Mouse (Mus musculus) MEL (cell line): ENCODE measurements at regions not wholly inside any gene's neighbourhood (a gene's known extent, or its start where the extent isn't known, plus 50 kb on each side); places are given as distances from the start of the nearest gene placed in this dataset.

Experiments used
- DNase-seq: peaks from one replicate; pipeline ENCODE4 v3.0.0; 2011; ENCODE audit warnings: low read depth, low spot score
- H3K27ac ChIP-seq: 2 replicates; pipeline ENCODE4 v1.5.1; 2012; ENCODE audit warnings: low read depth, mild to moderate bottlenecking, control low read depth, low read length, moderate library complexity; ENCODE audit not compliant: control insufficient read depth
- H3K27me3 ChIP-seq, 2 experiments: fragments of 150-350 bp in 1 of 2; sonication (generic) in 1 of 2; 2 replicates each; pipeline ENCODE4 v1.6.1; 2012; ENCODE audit warnings: low read length in 2 of 2, mild to moderate bottlenecking in 2 of 2, improper control_type of control experiment in 1 of 2, moderate library complexity in 1 of 2; ENCODE audit not compliant: insufficient read depth in 2 of 2, control insufficient read depth in 1 of 2
- H3K36me3 ChIP-seq, 2 experiments: 2 replicates each; pipeline ENCODE4 v1.6.1; 2012 to 2014; ENCODE audit warnings: low read length in 2 of 2, improper control_type of control experiment in 1 of 2, inconsistent platforms in 1 of 2, mild to moderate bottlenecking in 1 of 2; ENCODE audit not compliant: insufficient read depth in 2 of 2, control insufficient read depth in 1 of 2
- H3K4me1 ChIP-seq, 2 experiments: fragments of 150-350 bp in 1 of 2; sonication (generic) in 1 of 2; 2 replicates each; pipeline ENCODE4 v1.6.1; 2012; ENCODE audit warnings: low read length in 2 of 2, improper control_type of control experiment in 1 of 2, mild to moderate bottlenecking in 1 of 2; ENCODE audit not compliant: insufficient read depth in 2 of 2, control insufficient read depth in 1 of 2
- H3K4me3 ChIP-seq, 2 experiments: fragments of 150-350 bp in 1 of 2; sonication (generic) in 1 of 2; 2 replicates each; pipeline ENCODE4 v1.5.1; 2012; ENCODE audit warnings: low read depth in 2 of 2, low read length in 2 of 2, mild to moderate bottlenecking in 2 of 2, moderate library complexity in 2 of 2, control low read depth in 1 of 2, improper control_type of control experiment in 1 of 2; ENCODE audit not compliant: control insufficient read depth in 1 of 2, insufficient read depth in 1 of 2
- H3K79me2 ChIP-seq: 2 replicates; pipeline ENCODE4 v1.6.1; 2012; ENCODE audit warnings: mild to moderate bottlenecking, low read length, moderate library complexity; ENCODE audit not compliant: control insufficient read depth, poor library complexity, insufficient read depth
- H3K9ac ChIP-seq: 2 replicates; pipeline ENCODE4 v1.6.1; 2012; ENCODE audit warnings: low read depth, mild to moderate bottlenecking, control low read depth, low read length, moderate library complexity; ENCODE audit not compliant: control insufficient read depth, poor library complexity, severe bottlenecking
- H3K9me3 ChIP-seq: fragments of 150-350 bp; sonication (generic); replicated peaks from 2 replicates; pipeline ENCODE4 v1.6.1; 2012; ENCODE audit warnings: mild to moderate bottlenecking, low read length, improper control_type of control experiment, moderate library complexity; ENCODE audit not compliant: insufficient read depth
- BHLHE40 ChIP-seq: IDR thresholded peaks from 2 replicates; pipeline ENCODE4 v1.6.1; 2012; ENCODE audit warnings: low read depth, mild to moderate bottlenecking, inconsistent platforms, low read length, improper control_type of control experiment, borderline replicate concordance
- CHD1 ChIP-seq: IDR thresholded peaks from 2 replicates; pipeline ENCODE4 v1.6.1; 2012; ENCODE audit warnings: low read depth, mild to moderate bottlenecking, inconsistent platforms, low read length, improper control_type of control experiment
- CHD2 ChIP-seq: IDR thresholded peaks from 2 replicates; pipeline ENCODE4 v1.6.1; 2011; ENCODE audit warnings: low read length, improper control_type of control experiment
- CTCF ChIP-seq, 3 experiments: IDR thresholded peaks in 2 of 3; conservative IDR thresholded peaks in 1 of 3; 2 replicates each; pipeline ENCODE4 v1.5.1; 2011 to 2012; ENCODE audit warnings: low read length in 3 of 3, low read depth in 2 of 3, mild to moderate bottlenecking in 2 of 3, improper control_type of control experiment in 1 of 3, inconsistent platforms in 1 of 3, mixed read lengths in 1 of 3, moderate library complexity in 1 of 3; ENCODE audit not compliant: control insufficient read depth in 1 of 3, insufficient read depth in 1 of 3, poor library complexity in 1 of 3, severe bottlenecking in 1 of 3
- E2F4 ChIP-seq: IDR thresholded peaks from 2 replicates; pipeline ENCODE4 v1.6.1; 2011; ENCODE audit warnings: low read depth, low read length, improper control_type of control experiment, borderline replicate concordance
- GABPA ChIP-seq: IDR thresholded peaks from 2 replicates; pipeline ENCODE4 v1.6.1; 2012; ENCODE audit warnings: low read depth, mild to moderate bottlenecking, inconsistent platforms, low read length, improper control_type of control experiment, moderate library complexity
- JUND ChIP-seq: IDR thresholded peaks from 2 replicates; pipeline ENCODE4 v1.6.1; 2011; ENCODE audit warnings: low read depth, mild to moderate bottlenecking, improper control_type of control experiment, low read length
- KAT2A ChIP-seq: conservative IDR thresholded peaks from 2 replicates; pipeline ENCODE4 v1.6.1; 2012; ENCODE audit warnings: low read depth, low read length, improper control_type of control experiment, inconsistent platforms
- MAFK ChIP-seq: IDR thresholded peaks from 2 replicates; pipeline ENCODE4 v1.6.1; 2011; ENCODE audit warnings: low read depth, mild to moderate bottlenecking, low read length, improper control_type of control experiment, borderline replicate concordance
- MXI1 ChIP-seq: IDR thresholded peaks from 2 replicates; pipeline ENCODE4 v1.6.1; 2011; ENCODE audit warnings: mild to moderate bottlenecking, low read depth, low read length, improper control_type of control experiment
- MYC ChIP-seq: IDR thresholded peaks from 2 replicates; pipeline ENCODE4 v1.6.1; 2011; ENCODE audit warnings: low read depth, mild to moderate bottlenecking, low read length, improper control_type of control experiment, moderate library complexity
- NELFE ChIP-seq: IDR thresholded peaks from 2 replicates; pipeline ENCODE4 v1.6.1; 2011; ENCODE audit warnings: low read depth, low read length, improper control_type of control experiment
- NRF1 ChIP-seq: IDR thresholded peaks from 2 replicates; pipeline ENCODE4 v1.6.1; 2014; ENCODE audit warnings: low read depth, mild to moderate bottlenecking, inconsistent platforms, low read length, improper control_type of control experiment, moderate library complexity; ENCODE audit not compliant: poor library complexity, insufficient read depth, severe bottlenecking
- POLR2A ChIP-seq, 2 experiments: IDR thresholded peaks; 2 replicates each; pipeline ENCODE4 v1.6.1; 2011 to 2012; ENCODE audit warnings: low read length in 2 of 2, mild to moderate bottlenecking in 2 of 2, control low read depth in 1 of 2, improper control_type of control experiment in 1 of 2, low read depth in 1 of 2, moderate library complexity in 1 of 2; ENCODE audit not compliant: control insufficient read depth in 1 of 2, insufficient read depth in 1 of 2, poor library complexity in 1 of 2
- POLR2AphosphoS2 ChIP-seq: IDR thresholded peaks from 2 replicates; pipeline ENCODE4 v1.6.1; 2011; ENCODE audit warnings: low read length, improper control_type of control experiment
- RAD21 ChIP-seq: IDR thresholded peaks from 2 replicates; pipeline ENCODE4 v1.6.1; 2011; ENCODE audit warnings: mild to moderate bottlenecking, low read depth, low read length, improper control_type of control experiment
- RCOR1 ChIP-seq: IDR thresholded peaks from 2 replicates; pipeline ENCODE4 v1.6.1; 2012; ENCODE audit warnings: low read depth, mild to moderate bottlenecking, inconsistent platforms, low read length, improper control_type of control experiment
- SIN3A ChIP-seq: IDR thresholded peaks from 2 replicates; pipeline ENCODE4 v1.6.1; 2012; ENCODE audit warnings: low read length, improper control_type of control experiment, inconsistent platforms
- SMC3 ChIP-seq: IDR thresholded peaks from 2 replicates; pipeline ENCODE4 v1.6.1; 2011; ENCODE audit warnings: low read depth, low read length, improper control_type of control experiment
- TAL1 ChIP-seq: IDR thresholded peaks from 2 replicates; pipeline ENCODE4 v1.6.1; 2012; ENCODE audit warnings: mild to moderate bottlenecking, inconsistent platforms, low read length, moderate library complexity, mixed read lengths
- UBTF ChIP-seq: IDR thresholded peaks from 2 replicates; pipeline ENCODE4 v1.6.1; 2012; ENCODE audit warnings: low read depth, mild to moderate bottlenecking, inconsistent platforms, low read length, improper control_type of control experiment, moderate library complexity, borderline replicate concordance; ENCODE audit not compliant: insufficient read depth
- USF2 ChIP-seq, 2 experiments: IDR thresholded peaks; 2 replicates each; pipeline ENCODE4 v1.6.1; 2011 to 2012; ENCODE audit warnings: improper control_type of control experiment in 2 of 2, low read length in 2 of 2, borderline replicate concordance in 1 of 2, inconsistent platforms in 1 of 2, low read depth in 1 of 2, mild to moderate bottlenecking in 1 of 2; ENCODE audit not compliant: insufficient read depth in 1 of 2
- ZC3H11A ChIP-seq: IDR thresholded peaks from 2 replicates; pipeline ENCODE4 v1.6.1; 2012; ENCODE audit warnings: low read depth, mild to moderate bottlenecking, inconsistent platforms, low read length, improper control_type of control experiment
- ZKSCAN1 ChIP-seq: IDR thresholded peaks from 2 replicates; pipeline ENCODE4 v1.6.1; 2012; ENCODE audit warnings: low read depth, mild to moderate bottlenecking, inconsistent platforms, low read length, improper control_type of control experiment, moderate library complexity
- ZNF384 ChIP-seq: IDR thresholded peaks from 2 replicates; pipeline ENCODE4 v1.6.1; 2012; ENCODE audit warnings: low read depth, mild to moderate bottlenecking, inconsistent platforms, low read length, improper control_type of control experiment

DNA sequence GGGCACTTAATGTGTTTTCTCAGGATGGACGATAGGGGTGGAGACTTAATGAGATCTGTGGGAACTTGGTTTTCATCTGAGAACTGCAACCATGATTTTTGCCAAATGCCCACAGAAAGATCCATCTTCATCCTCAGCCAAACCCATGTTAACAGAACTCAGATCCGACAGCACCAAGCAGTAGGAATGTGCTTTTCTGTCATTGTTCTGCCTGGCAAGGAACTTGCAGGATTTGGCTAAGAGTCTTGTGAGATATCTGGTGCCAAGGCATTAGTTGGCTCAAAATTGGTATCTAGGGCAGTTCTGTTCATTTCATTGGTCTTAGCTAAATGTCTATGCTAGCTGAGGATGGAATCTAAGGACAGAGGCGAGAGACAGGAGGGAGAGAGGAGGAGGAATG lies 182.7 kb upstream of the Adra1b start:
- no peaks in the 10 kb centered on the region for H3K36me3 ChIP-seq
- TF ChIP-seq SIN3A (no peak), NELFE (no peak), ZC3H11A (no peak), CHD1 (no peak), ZNF384 (no peak), NRF1 (no peak), MXI1 (no peak), ZKSCAN1 (no peak), JUND (no peak)
- H3K4me3 ChIP-seq: no peak overlapping the region
- no peaks in the 10 kb centered on the region for H3K4me1 ChIP-seq
- H3K27ac ChIP-seq: no peak overlapping the region
- no peak overlapping the region for H3K9ac ChIP-seq
- H3K27me3 ChIP-seq: no peaks in the 10 kb centered on the region
- no peak for DNase-seq
- H3K79me2 ChIP-seq: no peaks in the 10 kb centered on the region
- no peaks in the 10 kb centered on the region for H3K9me3 ChIP-seq

- Histone ChIP-seq H3K27ac (no peak overlapping the region), H3K4me3 (no peak overlapping the region), H3K4me1 (no peaks in the 10 kb centered on the region), H3K27me3 (no peaks in the 10 kb centered on the region)
- peak; percentile 3 for DNase-seq
- TF ChIP-seq CTCF (IDR thresholded peaks at IDR 0.05 in 2 of 3, conservative IDR thresholded peaks at IDR 0.05 in 1 of 3; ENCODE audit: control insufficient read depth in 1 of 3, insufficient read depth in 1 of 3, low read depth in 2 of 3, low read length in 3 of 3, poor library complexity in 1 of 3, severe bottlenecking in 1 of 3) (peak; percentile 15 to 36 (median 32); a peak in 4 of 6 replicates), SIN3A (no peak), SMC3 (peak; percentile 15; the same call in 1 of the 2 replicates)
- TF ChIP-seq, all 39 proteins: peak for 2
- no peak overlapping the region for H3K9ac ChIP-seq
- no peaks in the 10 kb centered on the region for H3K79me2 ChIP-seq
- H3K36me3 ChIP-seq: no peaks in the 10 kb centered on the region
- no peaks in the 10 kb centered on the region for H3K9me3 ChIP-seq
These were observed 185.9 kb upstream of the Adra1b start for GRCm38 (mm10) chr11:44086951-44087350.

DNA sequence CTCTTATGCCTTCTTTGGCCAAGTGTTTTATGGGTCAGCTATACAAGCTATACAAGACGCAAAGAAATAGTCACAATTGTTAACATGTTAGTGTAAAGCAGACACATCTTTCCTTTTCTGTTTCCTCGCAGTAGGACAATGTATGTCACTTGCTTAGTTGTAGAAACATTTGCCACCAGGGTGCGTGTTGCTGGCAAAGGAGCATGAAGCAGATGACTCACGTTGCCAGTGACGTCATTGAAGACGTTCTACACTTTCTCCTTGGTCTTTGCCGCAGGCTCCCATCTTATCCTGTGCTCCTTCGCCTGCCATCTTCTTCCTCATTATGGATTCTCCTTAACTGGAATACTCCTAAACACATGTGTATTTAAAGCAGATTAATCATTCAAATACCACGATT lies 188.5 kb upstream of the Adra1b start:
- no peaks in the 10 kb centered on the region for H3K27me3 ChIP-seq
- no peaks in the 10 kb centered on the region for H3K9me3 ChIP-seq
- no peak for DNase-seq
- no peak overlapping the region for H3K27ac ChIP-seq
- TF ChIP-seq SMC3 (no peak), MAFK (no peak), CHD2 (no peak), POLR2A (IDR thresholded peaks at IDR 0.05; ENCODE audit: control insufficient read depth in 1 of 2, insufficient read depth in 1 of 2, low read depth in 1 of 2, low read length in 2 of 2, poor library complexity in 1 of 2) (no peak), RCOR1 (no peak), NRF1 (no peak), BHLHE40 (no peak), RAD21 (no peak), MYC (no peak), MXI1 (no peak), TAL1 (no peak), UBTF (no peak), ZC3H11A (no peak), E2F4 (no peak), GABPA (no peak), KAT2A (no peak), ZKSCAN1 (no peak), USF2 (IDR thresholded peaks at IDR 0.05; ENCODE audit: borderline replicate concordance in 1 of 2, insufficient read depth in 1 of 2, low read depth in 1 of 2, low read length in 2 of 2) (no peak), POLR2AphosphoS2 (no peak)
- no peak overlapping the region for H3K4me3 ChIP-seq
- H3K36me3 ChIP-seq: no peaks in the 10 kb centered on the region
- no peaks in the 10 kb centered on the region for H3K4me1 ChIP-seq
- H3K79me2 ChIP-seq: no peaks in the 10 kb centered on the region
- H3K9ac ChIP-seq: no peak overlapping the region
